Mouse (Mus musculus) induced T-regulatory cell, adult 2 months (primary cell): ENCODE measurements at regions not wholly inside any gene's neighbourhood (a gene's known extent, or its start where the extent isn't known, plus 50 kb on each side); places are given as distances from the start of the nearest gene placed in this dataset.
"Not testable (repeated sequence)": the region's sequence is repeated elsewhere in the genome, so short reads cannot be mapped to it uniquely, and the experiment has no call there.

Source experiments
- DNase-seq: peaks from one replicate; pipeline ENCODE4 v3.0.0-alpha.2; 2012; ENCODE audit warnings: low read depth

- not testable (repeated sequence) for DNase-seq
Measured at GRCm38 (mm10) chr19:9338971-9339370, 203.5 kb upstream of the Asrgl1 start.

GRCm38 (mm10) chr19:9337447-9337846, 202.0 kb upstream of the Asrgl1 start:
- DNase-seq = not testable (repeated sequence)

GRCm38 (mm10) chr19:9317932-9318331, 182.5 kb upstream of the Asrgl1 start:
- not testable (repeated sequence) for DNase-seq

GRCm38 (mm10) chr19:9316162-9316561, 180.7 kb upstream of the Asrgl1 start:
- DNase-seq = peak; percentile 5

- not testable (repeated sequence) for DNase-seq
Measured at GRCm38 (mm10) chr19:9283176-9283575, 147.7 kb upstream of the Asrgl1 start.

GRCm38 (mm10) chr19:9234676-9235075, 99.2 kb upstream of the Asrgl1 start:
- not testable (repeated sequence) for DNase-seq
